Mouse (Mus musculus): ENCODE data around the gene Trp53tg5. TPM values are rescaled to one million over a fixed set of nuclear protein-coding genes. Genes with fewer than 3 reads are reported as not detected.

Gene Trp53tg5
- polyA plus RNA-seq, 1 experiment from 2014 or later = not detected

GRCm38 (mm10) chr2:164456864-164457300, 16.6 kb downstream of the Trp53tg5 start, which contains the start of gene Sys1:
Gene Sys1 (plus strand): TSS chr2:164456964.
- Histone ChIP-seq H3K27ac (replicated peaks) (peak within 1 kb of the TSS; percentile 92), H3K27me3 (ENCODE audit: control insufficient read depth, insufficient read depth, low read length) (no peaks in the 10 kb centered on the region), H3K9ac (ENCODE audit: low read length) (peak within 1 kb of the TSS; percentile 32; the same call in 1 of the 2 replicates), H3K4me1 (replicated peaks; ENCODE audit: control insufficient read depth, insufficient read depth) (peaks cover 15% of the 10 kb centered on the region), H3K4me3 (ENCODE audit: low read depth, low read length) (no peak within 1 kb of the TSS), H3K4me2 (replicated peaks; ENCODE audit: low read depth) (peak within 1 kb of the TSS; percentile 40; the same call in 1 of the 2 replicates), H3K9me3 (ENCODE audit: control insufficient read depth, low read length) (no peaks in the 10 kb centered on the region), H3K36me3 (ENCODE audit: control insufficient read depth, insufficient read depth, low read length) (no peaks in the 10 kb centered on the region)
- WGBS = 5% methylated on average over 7 of the region's 7 CpGs
- DNase-seq (ENCODE audit: low spot score) (peak; percentile 24), ATAC-seq (ENCODE audit: low FRiP score, low TSS enrichment) (no peak)
- TF ChIP-seq CTCF (IDR thresholded peaks at IDR 0.05; ENCODE audit: low read depth) (peak; percentile 55), EP300 (optimal IDR thresholded peaks at IDR 0.05) (no peak)

DNA sequence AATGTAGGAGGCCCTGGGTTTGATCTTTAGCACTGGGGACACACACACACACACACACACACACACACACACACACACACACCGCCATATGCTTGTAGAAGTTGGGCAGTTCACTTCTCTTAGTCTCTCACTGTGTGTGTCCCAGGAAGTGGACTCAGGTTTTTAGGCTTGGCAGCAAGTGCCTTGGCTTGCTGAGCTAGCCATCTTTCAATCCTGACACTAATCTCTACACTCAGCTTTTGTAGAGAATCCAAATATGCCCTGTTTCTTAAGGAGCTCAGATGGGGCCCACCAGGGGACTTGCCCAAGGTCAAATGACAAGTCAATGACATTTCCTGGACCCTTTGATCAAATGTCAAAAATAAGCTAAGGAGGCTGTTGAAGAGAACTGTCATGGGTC, 17.1 kb downstream of the Trp53tg5 start:
- H3K27me3 ChIP-seq (ENCODE audit: control insufficient read depth, insufficient read depth, low read length) = no peaks in the 10 kb centered on the region
- H3K4me1 ChIP-seq (replicated peaks; ENCODE audit: control insufficient read depth, insufficient read depth) = peaks cover 15% of the 10 kb centered on the region
- peak; percentile 13 for DNase-seq (ENCODE audit: low spot score)
- peak overlapping the region; percentile 92 for H3K27ac ChIP-seq (replicated peaks)
- no peaks in the 10 kb centered on the region for H3K36me3 ChIP-seq (ENCODE audit: control insufficient read depth, insufficient read depth, low read length)
- 0 out of 2 replicates have a peak overlapping the region, but pooled peaks have one; percentile 32 for H3K9ac ChIP-seq (ENCODE audit: low read length)
- H3K9me3 ChIP-seq (ENCODE audit: control insufficient read depth, low read length) = no peaks in the 10 kb centered on the region
- no peak for TF ChIP-seq CTCF (IDR thresholded peaks at IDR 0.05; ENCODE audit: low read depth)
- TF ChIP-seq EP300 (optimal IDR thresholded peaks at IDR 0.05) = no peak
- no peak overlapping the region for H3K4me3 ChIP-seq (ENCODE audit: low read depth, low read length)
- peak overlapping the region; percentile 40; the same call in 1 of the 2 replicates for H3K4me2 ChIP-seq (replicated peaks; ENCODE audit: low read depth)
- no peak for ATAC-seq (ENCODE audit: low FRiP score, low TSS enrichment)
- WGBS = 75% methylated on average over 1 of the region's 1 CpGs

- 49% methylated on average over 6 of the region's 6 CpGs for WGBS
- Histone ChIP-seq H3K9ac (ENCODE audit: low read length) (no peak overlapping the region), H3K27ac (replicated peaks) (peak overlapping the region; percentile 92), H3K27me3 (ENCODE audit: control insufficient read depth, insufficient read depth, low read length) (no peaks in the 10 kb centered on the region), H3K4me1 (replicated peaks; ENCODE audit: control insufficient read depth, insufficient read depth) (peaks cover 15% of the 10 kb centered on the region), H3K9me3 (ENCODE audit: control insufficient read depth, low read length) (no peaks in the 10 kb centered on the region), H3K4me3 (ENCODE audit: low read depth, low read length) (no peak overlapping the region), H3K36me3 (ENCODE audit: control insufficient read depth, insufficient read depth, low read length) (no peaks in the 10 kb centered on the region), H3K4me2 (replicated peaks; ENCODE audit: low read depth) (no peak overlapping the region)
- peak; percentile 15 for DNase-seq (ENCODE audit: low spot score)
- ATAC-seq (ENCODE audit: low FRiP score, low TSS enrichment) = no peak
- TF ChIP-seq CTCF (IDR thresholded peaks at IDR 0.05; ENCODE audit: low read depth) = no peak
- TF ChIP-seq EP300 (optimal IDR thresholded peaks at IDR 0.05) = no peak
These were observed 17.9 kb downstream of the Trp53tg5 start for GRCm38 (mm10) chr2:164455421-164456190.

DNA sequence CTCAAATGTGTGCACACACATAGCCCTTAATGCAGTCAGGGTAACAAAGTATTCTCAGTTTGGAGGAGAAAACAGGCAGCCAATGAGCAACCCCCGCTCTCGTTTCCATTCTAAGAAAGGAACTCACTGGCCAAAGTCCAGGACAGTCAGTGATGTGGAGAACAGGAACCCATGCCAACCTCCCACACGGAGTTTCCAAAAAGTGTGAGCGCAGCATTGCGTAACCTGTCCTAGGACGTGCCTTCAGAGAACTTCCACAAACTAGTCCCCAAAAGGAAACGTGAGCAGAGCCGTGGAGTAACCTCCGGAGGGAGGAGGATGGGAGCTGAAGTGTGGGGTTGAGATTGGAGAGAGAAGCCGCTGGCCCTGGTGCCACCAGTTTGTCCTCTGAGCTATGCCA, 18.7 kb downstream of the Trp53tg5 start:
- ATAC-seq (ENCODE audit: low FRiP score, low TSS enrichment) = peak; percentile 30
- Histone ChIP-seq H3K27ac (replicated peaks) (peak overlapping the region; percentile 92), H3K4me1 (replicated peaks; ENCODE audit: control insufficient read depth, insufficient read depth) (peaks cover 15% of the 10 kb centered on the region), H3K27me3 (ENCODE audit: control insufficient read depth, insufficient read depth, low read length) (no peaks in the 10 kb centered on the region), H3K9me3 (ENCODE audit: control insufficient read depth, low read length) (no peaks in the 10 kb centered on the region), H3K4me2 (replicated peaks; ENCODE audit: low read depth) (no peak overlapping the region; the same call in 1 of the 2 replicates), H3K4me3 (ENCODE audit: low read depth, low read length) (no peak overlapping the region), H3K9ac (ENCODE audit: low read length) (no peak overlapping the region), H3K36me3 (ENCODE audit: control insufficient read depth, insufficient read depth, low read length) (no peaks in the 10 kb centered on the region)
- 29% methylated on average over 10 of the region's 10 CpGs for WGBS
- TF ChIP-seq CTCF (IDR thresholded peaks at IDR 0.05; ENCODE audit: low read depth) (no peak), EP300 (optimal IDR thresholded peaks at IDR 0.05) (no peak)
- DNase-seq (ENCODE audit: low spot score) = peak; percentile 77

- DNase-seq (ENCODE audit: low spot score) = no peak
- 67% methylated on average over 7 of the region's 7 CpGs for WGBS
- H3K9me3 ChIP-seq (ENCODE audit: control insufficient read depth, low read length) = no peaks in the 10 kb centered on the region
- H3K4me3 ChIP-seq (ENCODE audit: low read depth, low read length) = no peak overlapping the region
- no peak for ATAC-seq (ENCODE audit: low FRiP score, low TSS enrichment)
- TF ChIP-seq CTCF (IDR thresholded peaks at IDR 0.05; ENCODE audit: low read depth) = no peak
- no peak for TF ChIP-seq EP300 (optimal IDR thresholded peaks at IDR 0.05)
- no peaks in the 10 kb centered on the region for H3K27me3 ChIP-seq (ENCODE audit: control insufficient read depth, insufficient read depth, low read length)
- H3K4me1 ChIP-seq (replicated peaks; ENCODE audit: control insufficient read depth, insufficient read depth) = peaks cover 15% of the 10 kb centered on the region
- H3K4me2 ChIP-seq (replicated peaks; ENCODE audit: low read depth) = no peak overlapping the region
- H3K27ac ChIP-seq (replicated peaks) = no peak overlapping the region; the same call in 1 of the 2 replicates
- H3K36me3 ChIP-seq (ENCODE audit: control insufficient read depth, insufficient read depth, low read length) = no peaks in the 10 kb centered on the region
- H3K9ac ChIP-seq (ENCODE audit: low read length) = no peak overlapping the region
These were observed 19.5 kb downstream of the Trp53tg5 start for GRCm38 (mm10) chr2:164453887-164454500.

Data from stomach, postnatal 0 days (tissue).